Mouse (Mus musculus): Measurements from ENCODE around the gene Rapgef4. TPM values are rescaled to one million over a fixed set of nuclear protein-coding genes. Genes with fewer than 3 reads are reported as not detected.

Gene Rapgef4
- polyA plus RNA-seq, 1 experiment from 2014 or later = 2.1 TPM

DNA sequence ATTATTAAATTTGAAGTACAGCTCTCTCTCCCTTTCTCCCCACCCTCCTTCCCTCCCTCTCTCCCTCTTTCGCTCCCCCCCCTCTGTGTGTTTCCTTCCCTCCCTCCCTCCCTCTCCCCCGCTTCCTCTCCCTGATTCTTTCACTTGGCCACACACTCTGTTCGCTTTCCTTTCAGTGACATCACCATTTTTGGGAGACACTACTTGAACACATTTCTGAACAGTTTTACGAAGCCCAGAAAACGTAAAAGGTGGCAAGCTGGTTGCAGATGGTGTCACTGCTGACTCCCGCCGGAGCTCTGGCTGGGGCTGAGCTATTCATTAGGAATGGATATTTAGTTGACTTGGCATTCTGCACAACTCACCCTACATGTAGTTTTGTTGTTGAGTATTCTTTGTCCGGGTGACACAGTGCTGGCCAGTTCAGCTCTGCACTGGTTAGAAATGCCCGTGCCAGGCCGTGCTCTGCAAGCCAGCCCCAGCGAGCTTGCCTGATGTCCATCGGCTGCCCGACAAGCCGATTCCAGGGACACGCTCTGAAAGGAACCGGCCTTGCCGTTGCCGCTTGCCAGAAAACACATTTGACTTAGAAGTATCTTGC is 57.7 kb downstream of the Rapgef4 start:
- Histone ChIP-seq H3K27ac (no peak overlapping the region; the same call in 1 of the 2 replicates), H3K9ac (no peak overlapping the region), H3K4me1 (replicated peaks) (0 out of 2 replicates have a peak, but pooled peaks cover 3% of the 10 kb centered on the region), H3K36me3 (no peaks in the 10 kb centered on the region), H3K4me3 (replicated peaks) (no peak overlapping the region), H3K9me3 (no peaks in the 10 kb centered on the region), H3K4me2 (replicated peaks) (no peak overlapping the region), H3K27me3 (replicated peaks) (no peaks in the 10 kb centered on the region)
- ATAC-seq = no peak
- 54% methylated on average over 18 of the region's 18 CpGs for WGBS

DNA sequence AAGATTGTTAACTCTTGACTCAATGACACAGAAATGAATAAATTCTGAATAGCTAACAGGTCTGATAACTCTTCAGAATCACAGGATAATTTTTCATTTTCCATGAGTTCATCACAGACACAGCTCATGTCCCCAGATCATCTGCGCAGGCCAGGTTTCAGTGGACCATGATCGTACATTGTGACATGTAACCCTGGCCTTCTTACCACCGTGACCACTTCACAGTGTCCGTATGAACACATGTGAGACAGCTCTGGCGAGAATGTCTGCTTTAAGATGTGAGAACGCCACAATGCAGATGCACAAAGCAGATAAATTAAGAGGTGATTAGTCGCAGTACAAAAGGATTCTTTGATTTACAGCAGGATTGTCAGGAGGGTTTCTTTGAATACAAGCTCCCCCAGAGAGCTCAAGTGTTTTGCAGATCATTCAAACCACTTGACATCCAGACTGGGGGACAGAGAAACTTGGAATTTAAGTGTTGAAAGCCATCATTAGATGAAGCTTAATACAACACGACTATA is 58.5 kb downstream of the Rapgef4 start:
- 78% methylated on average over 8 of the region's 8 CpGs for WGBS
- Histone ChIP-seq H3K4me3 (replicated peaks) (no peak overlapping the region), H3K4me2 (replicated peaks) (no peak overlapping the region), H3K27ac (no peak overlapping the region), H3K27me3 (replicated peaks) (no peaks in the 10 kb centered on the region), H3K9ac (no peak overlapping the region), H3K4me1 (replicated peaks) (0 out of 2 replicates have a peak, but pooled peaks cover 3% of the 10 kb centered on the region), H3K9me3 (no peaks in the 10 kb centered on the region), H3K36me3 (no peaks in the 10 kb centered on the region)
- ATAC-seq = no peak

DNA sequence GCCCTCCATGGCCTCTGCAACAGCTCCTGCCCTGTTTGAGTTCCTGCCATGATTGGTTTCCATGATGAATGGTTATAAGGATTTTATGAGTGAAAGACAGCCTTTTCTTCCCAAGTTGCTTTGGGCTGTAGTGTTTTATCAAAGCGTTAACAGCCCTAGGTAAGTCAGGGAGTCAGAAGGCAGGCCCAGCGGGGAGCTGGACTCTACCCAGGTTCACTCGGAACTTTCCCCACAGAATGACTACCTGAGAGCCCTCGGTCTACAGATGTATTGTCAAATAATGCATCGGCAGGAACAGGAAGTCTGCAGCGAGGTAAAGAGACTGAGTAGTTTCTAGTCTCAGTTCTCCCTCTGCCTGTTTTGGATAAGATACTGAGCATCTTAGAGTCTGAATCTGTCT is 60.0 kb downstream of the Rapgef4 start:
- Histone ChIP-seq H3K4me3 (replicated peaks) (no peak overlapping the region), H3K9me3 (no peaks in the 10 kb centered on the region), H3K9ac (no peak overlapping the region), H3K4me1 (replicated peaks) (0 out of 2 replicates have a peak, but pooled peaks cover 3% of the 10 kb centered on the region), H3K27me3 (replicated peaks) (no peaks in the 10 kb centered on the region), H3K4me2 (replicated peaks) (no peak overlapping the region), H3K27ac (no peak overlapping the region), H3K36me3 (no peaks in the 10 kb centered on the region)
- WGBS = 86% methylated on average over 6 of the region's 6 CpGs
- ATAC-seq = no peak

DNA sequence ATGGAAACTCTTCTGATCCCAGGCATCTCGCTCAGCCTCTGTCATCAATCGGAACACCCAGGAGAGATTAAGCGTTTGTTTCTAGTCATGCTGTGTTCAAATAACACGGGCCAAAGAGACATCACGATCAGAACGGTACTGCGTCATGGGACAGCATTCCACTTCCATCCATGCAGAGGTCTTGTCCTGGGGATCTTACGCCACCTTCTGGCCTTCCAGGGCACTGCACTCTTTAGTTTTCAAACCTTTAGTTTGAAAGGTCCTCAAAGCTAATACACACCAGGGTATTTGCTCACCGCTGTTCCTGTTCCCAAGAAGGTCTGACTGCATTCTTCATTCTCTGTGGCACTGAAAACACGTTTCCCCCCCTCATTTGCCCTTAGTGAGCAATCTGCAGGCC is 61.1 kb downstream of the Rapgef4 start:
- 0 out of 2 replicates have a peak, but pooled peaks cover 3% of the 10 kb centered on the region for H3K4me1 ChIP-seq (replicated peaks)
- H3K36me3 ChIP-seq = no peaks in the 10 kb centered on the region
- WGBS = 90% methylated on average over 10 of the region's 10 CpGs
- no peaks in the 10 kb centered on the region for H3K9me3 ChIP-seq
- no peak for ATAC-seq
- no peak overlapping the region for H3K4me2 ChIP-seq (replicated peaks)
- no peak overlapping the region for H3K4me3 ChIP-seq (replicated peaks)
- H3K9ac ChIP-seq = no peak overlapping the region
- H3K27me3 ChIP-seq (replicated peaks) = no peaks in the 10 kb centered on the region
- H3K27ac ChIP-seq = no peak overlapping the region

DNA sequence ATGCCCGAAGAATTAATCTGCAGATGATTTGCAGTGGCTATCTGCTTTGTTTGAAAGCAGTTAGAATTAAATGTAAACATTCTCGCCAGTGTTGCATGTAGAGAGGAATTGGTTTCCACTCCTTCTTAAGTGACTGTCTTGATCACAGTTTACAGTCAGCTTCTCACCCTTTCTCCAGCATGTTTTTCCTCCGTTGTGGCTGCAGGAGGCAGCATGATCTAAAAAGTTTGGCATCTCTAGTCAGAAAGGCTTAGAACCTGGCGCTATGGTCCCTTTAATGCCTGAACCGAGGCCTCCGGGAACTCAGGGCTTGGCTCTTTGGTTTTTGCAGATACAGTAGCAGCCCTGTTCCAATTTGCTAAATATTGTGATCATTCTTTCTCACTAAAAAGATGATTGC is 63.2 kb downstream of the Rapgef4 start:
- Histone ChIP-seq H3K27me3 (replicated peaks) (no peaks in the 10 kb centered on the region), H3K27ac (no peak overlapping the region), H3K4me1 (replicated peaks) (no peaks in the 10 kb centered on the region), H3K9me3 (no peaks in the 10 kb centered on the region), H3K9ac (no peak overlapping the region), H3K4me3 (replicated peaks) (no peak overlapping the region), H3K36me3 (no peaks in the 10 kb centered on the region), H3K4me2 (replicated peaks) (no peak overlapping the region)
- WGBS = 25% methylated on average over 6 of the region's 6 CpGs
- ATAC-seq = no peak

DNA sequence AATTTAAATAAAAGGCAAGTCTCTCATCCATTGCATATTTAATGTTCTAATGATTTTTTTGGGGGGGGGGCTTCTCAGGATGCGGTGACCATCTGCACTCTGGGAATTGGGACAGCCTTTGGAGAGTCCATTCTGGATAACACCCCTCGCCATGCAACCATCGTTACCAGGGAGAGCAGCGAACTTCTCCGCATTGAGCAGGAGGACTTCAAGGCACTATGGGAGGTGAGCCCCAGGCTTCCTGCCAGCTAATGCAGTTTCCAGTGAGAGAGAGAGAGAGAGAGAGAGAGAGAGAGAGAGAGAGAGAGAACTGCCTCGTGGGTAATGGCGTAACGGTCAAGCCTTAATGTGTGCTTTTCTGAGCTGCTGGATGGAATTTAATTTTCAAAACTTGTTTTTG is 64.0 kb downstream of the Rapgef4 start:
- H3K9ac ChIP-seq = no peak overlapping the region
- 91% methylated on average over 8 of the region's 8 CpGs for WGBS
- no peak overlapping the region for H3K4me2 ChIP-seq (replicated peaks)
- no peaks in the 10 kb centered on the region for H3K9me3 ChIP-seq
- H3K4me3 ChIP-seq (replicated peaks) = no peak overlapping the region
- no peak overlapping the region for H3K27ac ChIP-seq
- no peaks in the 10 kb centered on the region for H3K4me1 ChIP-seq (replicated peaks)
- no peak for ATAC-seq
- no peaks in the 10 kb centered on the region for H3K36me3 ChIP-seq
- no peaks in the 10 kb centered on the region for H3K27me3 ChIP-seq (replicated peaks)

DNA sequence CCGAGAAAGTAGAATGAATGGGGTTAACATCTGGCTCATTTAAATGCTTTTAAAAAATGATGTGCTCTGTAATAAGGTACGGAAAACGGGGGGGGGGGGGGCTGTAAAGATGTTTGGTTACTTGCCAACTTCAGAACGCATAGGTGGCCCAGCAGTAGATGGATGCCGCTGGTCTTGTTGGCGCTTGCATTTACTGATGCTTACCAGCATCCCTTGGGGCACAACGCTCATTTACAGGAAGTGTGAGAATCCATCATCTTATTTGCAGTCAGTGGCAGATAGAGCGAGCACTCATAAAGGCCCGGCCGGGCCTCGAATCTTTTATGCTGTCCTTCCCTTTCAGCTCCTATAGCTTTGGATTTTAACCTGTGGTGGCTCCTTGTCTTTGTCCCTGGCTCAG is 64.6 kb downstream of the Rapgef4 start:
- WGBS = 60% methylated on average over 11 of the region's 11 CpGs
- Histone ChIP-seq H3K27me3 (replicated peaks) (no peaks in the 10 kb centered on the region), H3K4me3 (replicated peaks) (no peak overlapping the region), H3K4me2 (replicated peaks) (no peak overlapping the region), H3K4me1 (replicated peaks) (no peaks in the 10 kb centered on the region), H3K27ac (no peak overlapping the region), H3K36me3 (no peaks in the 10 kb centered on the region), H3K9ac (no peak overlapping the region), H3K9me3 (no peaks in the 10 kb centered on the region)
- ATAC-seq = no peak

DNA sequence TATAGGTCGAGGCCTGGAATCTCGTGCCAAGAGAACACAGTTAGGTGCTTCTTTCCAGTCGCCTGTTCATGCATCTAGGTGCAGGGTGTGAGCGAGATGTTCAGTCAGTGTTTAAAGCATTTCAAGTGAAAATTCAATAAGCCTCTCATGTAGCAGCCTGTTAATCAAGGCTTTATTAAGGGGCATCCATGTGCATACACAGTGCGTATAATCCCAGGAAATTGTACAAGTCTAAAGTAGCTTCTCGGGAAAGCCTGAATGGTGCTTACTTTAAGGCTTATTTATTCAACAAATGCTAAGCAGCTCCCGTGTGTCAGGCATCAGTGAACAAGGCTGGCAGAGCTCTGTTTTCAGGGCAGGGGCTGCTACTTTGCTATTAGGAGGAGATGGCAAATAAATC is 69.4 kb downstream of the Rapgef4 start:
- Histone ChIP-seq H3K4me1 (replicated peaks) (peaks cover 4% of the 10 kb centered on the region), H3K27ac (no peak overlapping the region), H3K9me3 (no peaks in the 10 kb centered on the region), H3K9ac (no peak overlapping the region), H3K27me3 (replicated peaks) (no peaks in the 10 kb centered on the region), H3K36me3 (no peaks in the 10 kb centered on the region), H3K4me2 (replicated peaks) (no peak overlapping the region), H3K4me3 (replicated peaks) (no peak overlapping the region)
- no peak for ATAC-seq
- 62% methylated on average over 7 of the region's 7 CpGs for WGBS

DNA sequence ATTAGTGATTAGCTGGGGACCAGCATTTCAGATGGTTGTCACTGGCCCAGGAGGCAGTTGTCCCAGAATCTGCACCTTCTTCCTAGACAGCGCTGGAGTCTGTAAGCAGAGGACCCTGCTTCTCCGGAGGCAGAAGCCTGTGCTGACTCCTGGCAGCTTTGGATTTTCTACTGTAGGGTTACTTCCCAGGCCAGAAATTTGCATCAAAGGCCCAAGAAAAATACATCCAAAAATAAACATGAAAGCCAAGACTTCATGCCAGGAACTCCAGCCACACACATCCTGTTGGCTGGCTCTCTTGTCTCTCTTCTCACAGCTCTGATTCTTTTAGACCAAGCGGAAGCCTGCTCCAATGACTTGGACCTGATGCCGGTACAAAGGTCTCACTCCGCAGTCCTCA is 73.2 kb downstream of the Rapgef4 start:
- WGBS = 71% methylated on average over 5 of the region's 5 CpGs
- Histone ChIP-seq H3K27me3 (replicated peaks) (no peaks in the 10 kb centered on the region), H3K4me3 (replicated peaks) (no peak overlapping the region), H3K9ac (no peak overlapping the region), H3K9me3 (no peaks in the 10 kb centered on the region), H3K4me2 (replicated peaks) (peak overlapping the region; percentile 32), H3K27ac (no peak overlapping the region), H3K4me1 (replicated peaks) (peaks cover 4% of the 10 kb centered on the region), H3K36me3 (no peaks in the 10 kb centered on the region)
- ATAC-seq = no peak

DNA sequence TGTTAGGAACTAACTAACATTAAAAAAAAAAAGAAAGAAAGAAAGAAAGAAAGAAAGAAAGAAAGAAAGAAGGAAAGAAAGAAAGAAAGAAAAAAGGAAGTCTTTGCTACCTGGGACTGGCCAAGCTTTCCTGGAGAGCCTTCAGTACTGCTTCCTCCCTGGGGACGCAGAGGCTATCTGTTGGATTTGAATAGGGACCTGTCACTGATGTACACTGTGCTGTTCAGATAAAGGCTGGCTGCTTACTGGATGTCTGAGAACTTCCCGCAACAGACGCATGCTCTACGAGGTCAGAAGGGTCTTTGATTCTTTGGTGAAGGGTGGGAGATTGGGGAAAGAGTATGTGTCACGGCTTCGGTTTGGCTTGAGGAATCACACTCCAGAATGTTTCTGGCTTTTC is 73.7 kb downstream of the Rapgef4 start:
- Histone ChIP-seq H3K9ac (no peak overlapping the region), H3K36me3 (no peaks in the 10 kb centered on the region), H3K27ac (no peak overlapping the region), H3K4me1 (replicated peaks) (peaks cover 4% of the 10 kb centered on the region), H3K4me2 (replicated peaks) (no peak overlapping the region), H3K27me3 (replicated peaks) (no peaks in the 10 kb centered on the region), H3K9me3 (no peaks in the 10 kb centered on the region), H3K4me3 (replicated peaks) (no peak overlapping the region)
- ATAC-seq = no peak
- 77% methylated on average over 6 of the region's 6 CpGs for WGBS

DNA sequence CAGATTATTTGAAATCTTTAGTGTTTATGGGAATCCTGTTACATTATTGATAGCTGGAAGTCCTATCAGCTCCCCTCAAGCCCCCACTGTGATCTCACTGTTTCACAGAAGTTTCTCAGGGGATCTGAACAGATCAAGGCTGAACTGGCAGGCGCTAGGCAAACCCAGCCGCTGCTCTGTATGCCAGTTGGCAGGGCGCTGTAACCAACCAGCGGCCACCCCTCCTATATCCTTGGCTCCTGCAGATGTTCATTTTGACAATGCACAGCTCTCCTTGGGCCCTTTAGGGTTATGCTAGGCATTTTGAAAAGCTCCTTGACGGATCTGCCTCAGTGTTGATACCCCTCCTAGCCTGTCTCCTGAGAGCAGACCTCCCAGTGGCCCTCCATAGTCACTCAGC is 74.4 kb downstream of the Rapgef4 start:
- no peak for ATAC-seq
- Histone ChIP-seq H3K27me3 (replicated peaks) (no peaks in the 10 kb centered on the region), H3K27ac (no peak overlapping the region), H3K36me3 (no peaks in the 10 kb centered on the region), H3K4me1 (replicated peaks) (peaks cover 4% of the 10 kb centered on the region), H3K9me3 (no peaks in the 10 kb centered on the region), H3K9ac (no peak overlapping the region), H3K4me2 (replicated peaks) (no peak overlapping the region), H3K4me3 (replicated peaks) (no peak overlapping the region)
- 79% methylated on average over 5 of the region's 5 CpGs for WGBS

DNA sequence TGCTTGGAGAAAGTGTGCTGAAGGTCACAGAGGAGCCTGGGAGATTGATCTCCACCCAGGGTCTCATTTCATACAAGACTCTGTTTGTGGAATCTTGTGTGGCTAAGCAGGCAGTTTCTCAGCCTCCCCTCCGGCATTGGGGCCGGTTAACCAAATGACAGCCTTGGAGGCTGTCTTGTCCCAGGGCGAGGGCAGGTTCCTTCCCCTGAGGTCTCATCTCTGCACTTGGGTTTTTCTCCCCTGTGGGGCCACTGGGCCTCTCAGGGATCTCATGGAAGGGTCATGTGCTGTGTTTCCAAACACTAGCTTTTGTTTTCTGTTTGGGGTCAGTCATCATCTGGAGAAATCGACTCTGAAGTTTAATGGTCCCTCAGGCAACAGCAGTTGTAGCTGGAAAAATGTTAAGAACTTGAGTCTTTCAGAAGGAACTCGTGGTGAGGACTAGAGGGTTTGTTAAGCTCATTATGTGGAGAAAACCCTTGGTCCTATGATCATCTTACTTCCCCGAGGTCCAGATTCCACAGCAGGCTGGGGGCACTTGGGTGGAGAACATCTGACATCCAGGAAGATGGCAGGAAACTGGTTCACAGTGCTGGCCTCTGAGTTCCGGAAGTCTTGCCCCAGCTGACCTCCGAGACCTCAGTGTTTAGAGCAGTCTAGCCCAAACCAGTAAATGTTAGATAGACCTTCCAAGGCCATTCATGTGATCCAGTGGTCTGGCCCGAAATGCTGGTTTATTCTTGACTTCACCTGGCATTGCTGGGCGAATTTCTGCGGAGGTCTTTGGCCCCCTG is 75.2 kb downstream of the Rapgef4 start:
- Histone ChIP-seq H3K27me3 (replicated peaks) (no peaks in the 10 kb centered on the region), H3K4me3 (replicated peaks) (no peak overlapping the region), H3K4me2 (replicated peaks) (0 out of 2 replicates have a peak overlapping the region, but pooled peaks have one; percentile 10), H3K9ac (no peak overlapping the region), H3K9me3 (no peaks in the 10 kb centered on the region), H3K27ac (no peak overlapping the region), H3K4me1 (replicated peaks) (peaks cover 4% of the 10 kb centered on the region), H3K36me3 (no peaks in the 10 kb centered on the region)
- 70% methylated on average over 11 of the region's 11 CpGs for WGBS
- no peak for ATAC-seq

DNA sequence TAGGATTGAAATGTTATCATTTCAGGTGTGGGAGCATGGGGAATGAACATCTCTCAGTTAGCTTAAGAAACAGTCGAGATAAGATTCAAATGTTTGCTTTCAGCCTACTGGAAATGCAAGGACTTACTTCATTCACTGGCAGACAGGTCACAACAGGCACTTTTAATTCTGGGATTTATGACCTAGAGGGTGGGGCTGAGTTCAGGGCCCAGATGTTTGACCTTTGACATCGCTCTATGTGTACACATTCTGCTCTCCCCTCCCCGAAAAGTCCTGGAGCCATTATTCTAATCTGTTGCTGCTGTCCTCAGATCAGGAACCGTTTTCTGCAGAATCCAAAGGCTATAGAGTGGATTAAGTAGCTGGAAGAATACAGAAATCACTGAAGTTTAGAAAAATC is 81.9 kb downstream of the Rapgef4 start:
- 22% methylated on average over 4 of the region's 4 CpGs for WGBS
- H3K9ac ChIP-seq = no peak overlapping the region
- H3K9me3 ChIP-seq = no peaks in the 10 kb centered on the region
- no peaks in the 10 kb centered on the region for H3K27me3 ChIP-seq (replicated peaks)
- no peaks in the 10 kb centered on the region for H3K4me1 ChIP-seq (replicated peaks)
- H3K27ac ChIP-seq = no peak overlapping the region
- H3K36me3 ChIP-seq = no peaks in the 10 kb centered on the region
- no peak for ATAC-seq
- H3K4me3 ChIP-seq (replicated peaks) = no peak overlapping the region
- H3K4me2 ChIP-seq (replicated peaks) = no peak overlapping the region
